Mouse (Mus musculus) lung, postnatal 36 days (tissue): ENCODE results near the gene R3hdm4.
"Not testable (repeated sequence)": the region's sequence is repeated elsewhere in the genome, so short reads cannot be mapped to it uniquely, and the experiment has no call there.

Experiments used
- DNase-seq: peaks from one replicate; pipeline ENCODE4 v3.0.0; 2022; ENCODE audit warnings: mixed read lengths

Gene R3hdm4

GRCm38 (mm10) chr10:79920958-79921535 is at the start of gene R3hdm4:
Gene R3hdm4 (minus strand): TSS chr10:79921208.
- no peak for DNase-seq

GRCm38 (mm10) chr10:79970415-79971182 is 49.6 kb upstream of the R3hdm4 start, which contains the start of gene Grin3b:
Gene Grin3b (plus strand): TSS chr10:79970715.
- DNase-seq = no peak

GRCm38 (mm10) chr10:79969124-79969568 is 48.1 kb upstream of the R3hdm4 start:
- no peak for DNase-seq

GRCm38 (mm10) chr10:79968181-79968580 is 47.2 kb upstream of the R3hdm4 start:
- DNase-seq = no peak

GRCm38 (mm10) chr10:79966886-79967400 is 45.9 kb upstream of the R3hdm4 start:
- no peak for DNase-seq

- DNase-seq = no peak
These were observed 44.3 kb upstream of the R3hdm4 start for GRCm38 (mm10) chr10:79965325-79965724.

- no peak for DNase-seq
These were observed 43.7 kb upstream of the R3hdm4 start for GRCm38 (mm10) chr10:79964727-79965126.

- DNase-seq = no peak
These were observed 39.8 kb upstream of the R3hdm4 start for GRCm38 (mm10) chr10:79960671-79961294.

- peak; percentile 99 for DNase-seq
These were observed 39.0 kb upstream of the R3hdm4 start, which contains the start of gene Wdr18 for GRCm38 (mm10) chr10:79959847-79960601. Gene Wdr18 (plus strand): TSS chr10:79960152.

- DNase-seq = not testable (repeated sequence)
These were observed 38.4 kb upstream of the R3hdm4 start for GRCm38 (mm10) chr10:79959412-79959811.

GRCm38 (mm10) chr10:79958140-79958816 is 37.3 kb upstream of the R3hdm4 start:
- peak; percentile 89 for DNase-seq

GRCm38 (mm10) chr10:79956643-79957154 is 35.7 kb upstream of the R3hdm4 start:
- no peak for DNase-seq

- DNase-seq = no peak
These were observed 34.7 kb upstream of the R3hdm4 start for GRCm38 (mm10) chr10:79955691-79956090.

GRCm38 (mm10) chr10:79953946-79954345 is 32.9 kb upstream of the R3hdm4 start:
- peak; percentile 71 for DNase-seq

GRCm38 (mm10) chr10:79950661-79951060 is 29.7 kb upstream of the R3hdm4 start:
- no peak for DNase-seq

GRCm38 (mm10) chr10:79949873-79950272 is 28.9 kb upstream of the R3hdm4 start:
- DNase-seq = no peak

GRCm38 (mm10) chr10:79947502-79947901 is 26.5 kb upstream of the R3hdm4 start:
- DNase-seq = no peak

GRCm38 (mm10) chr10:79946752-79947322 is 25.8 kb upstream of the R3hdm4 start:
- DNase-seq = no peak

GRCm38 (mm10) chr10:79945507-79946234 is 24.7 kb upstream of the R3hdm4 start:
- DNase-seq = peak; percentile 55

GRCm38 (mm10) chr10:79943471-79943901 is 22.5 kb upstream of the R3hdm4 start:
- no peak for DNase-seq

GRCm38 (mm10) chr10:79942988-79943387 is 22.0 kb upstream of the R3hdm4 start:
- DNase-seq = no peak
